Mouse (Mus musculus): ENCODE results near the gene Reg4.

DNA sequence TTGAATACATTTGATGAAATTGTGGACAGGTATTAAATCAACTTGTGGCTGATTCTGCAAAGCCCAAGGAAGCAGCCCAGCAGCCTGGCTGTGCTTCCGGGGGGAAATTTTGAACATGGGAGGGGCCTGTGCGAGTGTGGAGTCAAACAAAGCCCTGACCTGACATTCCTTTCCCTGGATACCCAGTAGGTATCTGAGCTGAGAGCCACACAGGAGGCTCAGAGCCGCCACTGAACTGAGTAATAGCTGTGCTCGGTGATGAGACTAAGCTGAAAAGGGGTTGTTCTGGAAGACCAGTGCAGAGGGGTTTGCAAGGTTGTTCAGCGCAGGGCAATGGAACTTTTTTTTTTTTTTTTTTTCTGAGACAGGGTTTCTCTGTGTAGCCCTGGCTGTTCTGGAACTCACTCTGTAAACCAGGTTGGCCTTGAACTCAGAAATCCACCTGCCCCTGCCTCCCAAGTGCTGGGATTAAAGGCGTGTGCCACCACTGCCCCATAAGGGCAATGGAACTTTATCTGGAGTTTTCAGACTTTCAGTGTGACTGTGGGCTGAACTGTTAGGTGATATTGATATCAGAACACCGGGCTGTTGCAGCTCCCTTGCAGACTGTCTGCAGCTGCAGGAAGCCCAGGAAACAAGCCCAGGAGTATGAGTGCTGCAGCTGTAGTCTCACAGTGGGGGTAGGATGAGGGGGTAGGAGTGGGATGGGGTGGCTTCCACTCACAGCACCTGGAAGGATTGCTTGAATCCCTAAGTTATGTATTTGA, 25.2 kb downstream of the Reg4 start:
- no peak for TF ChIP-seq CTCF (IDR thresholded peaks at IDR 0.05; ENCODE audit: control insufficient read depth, insufficient read depth, insufficient read length)
- TF ChIP-seq MAX (IDR thresholded peaks at IDR 0.05) = no peak
- TF ChIP-seq FOSL1 (IDR thresholded peaks at IDR 0.05; ENCODE audit: insufficient read depth, low read length, poor library complexity, severe bottlenecking) = no peak
